Mouse (Mus musculus): ENCODE measurements around the gene Pcca. TPM values are rescaled to one million over a fixed set of nuclear protein-coding genes. Genes with fewer than 3 reads are reported as not detected.

Gene Pcca
- polyA plus RNA-seq, 1 experiment from 2014 or later, result 29.9 TPM

DNA sequence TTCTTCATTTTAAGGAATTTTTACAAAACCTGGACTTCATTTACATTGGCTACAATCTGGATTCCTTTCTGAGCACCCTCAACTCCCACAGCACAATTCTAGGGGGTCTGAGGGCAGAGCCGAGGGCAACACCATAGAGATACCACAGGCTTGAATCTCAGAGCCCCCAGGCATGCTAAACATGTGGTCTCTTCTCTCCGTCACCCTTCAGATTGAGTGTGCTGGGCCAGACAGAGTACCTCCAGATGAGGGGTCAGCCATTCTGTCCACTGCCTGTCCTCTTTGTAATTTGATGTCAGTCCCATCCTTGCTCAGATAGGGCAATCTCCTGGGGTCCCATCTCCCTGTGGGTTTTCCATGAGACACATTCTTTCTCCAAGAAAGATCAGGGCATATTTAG is 347.6 kb downstream of the Pcca start:
- H3K9ac ChIP-seq (replicated peaks; ENCODE audit: low read length), result no peak overlapping the region
- no peak for DNase-seq

DNA sequence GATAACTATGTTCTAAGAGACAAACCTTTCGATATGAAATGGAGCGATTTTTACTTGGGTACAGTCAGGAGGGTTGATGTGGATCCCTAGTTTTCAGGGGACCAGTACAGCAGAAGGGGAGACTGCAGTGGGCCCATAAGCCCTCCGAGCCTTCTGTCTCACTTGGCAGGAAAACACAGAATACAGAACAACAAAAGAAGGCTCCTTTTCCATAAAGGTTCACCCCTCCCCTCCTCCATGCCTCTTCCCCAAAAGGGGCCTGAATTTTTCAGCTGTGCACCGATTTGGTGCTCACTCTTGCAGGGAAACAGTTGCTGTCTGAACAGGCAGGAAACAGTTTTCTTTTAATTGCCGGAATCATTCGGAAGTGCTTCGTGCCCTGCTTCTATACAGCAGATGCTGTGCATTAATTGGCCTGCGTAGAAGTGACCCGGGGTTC is 348.1 kb downstream of the Pcca start:
- Histone ChIP-seq H3K4me2 (ENCODE audit: low read length) (no peak overlapping the region), H3K27me3 (ENCODE audit: control insufficient read depth, insufficient read depth, low read length) (no peaks in the 10 kb centered on the region), H3K4me1 (ENCODE audit: control insufficient read depth, insufficient read depth, low read length) (peaks cover 26% of the 10 kb centered on the region), H3K27ac (replicated peaks; ENCODE audit: low read depth, low read length) (peak overlapping the region; percentile 34), H3K4me3 (replicated peaks; ENCODE audit: low read depth, low read length) (no peak overlapping the region), H3K36me3 (ENCODE audit: control insufficient read depth, insufficient read depth, low read length) (no peaks in the 10 kb centered on the region), H3K9ac (replicated peaks; ENCODE audit: low read length) (no peak overlapping the region), H3K9me3 (ENCODE audit: control insufficient read depth, low read length) (no peaks in the 10 kb centered on the region)
- DNase-seq (peak; percentile 42), ATAC-seq (ENCODE audit: low FRiP score, low TSS enrichment) (peak; percentile 38; the same call in 1 of the 2 replicates)
- 43% methylated on average over 9 of the region's 9 CpGs for WGBS

More for the DNA sequence above, 347.6 kb downstream of the Pcca start:
- Histone ChIP-seq H3K4me1 (ENCODE audit: control insufficient read depth, insufficient read depth, low read length) (peaks cover 26% of the 10 kb centered on the region), H3K9me3 (ENCODE audit: control insufficient read depth, low read length) (no peaks in the 10 kb centered on the region), H3K4me2 (ENCODE audit: low read length) (no peak overlapping the region), H3K4me3 (replicated peaks; ENCODE audit: low read depth, low read length) (no peak overlapping the region), H3K27ac (replicated peaks; ENCODE audit: low read depth, low read length) (peak overlapping the region; percentile 34), H3K27me3 (ENCODE audit: control insufficient read depth, insufficient read depth, low read length) (no peaks in the 10 kb centered on the region), H3K36me3 (ENCODE audit: control insufficient read depth, insufficient read depth, low read length) (no peaks in the 10 kb centered on the region)
- no peak for ATAC-seq (ENCODE audit: low FRiP score, low TSS enrichment)
- WGBS, result 63% methylated on average over 2 of the region's 2 CpGs

DNA sequence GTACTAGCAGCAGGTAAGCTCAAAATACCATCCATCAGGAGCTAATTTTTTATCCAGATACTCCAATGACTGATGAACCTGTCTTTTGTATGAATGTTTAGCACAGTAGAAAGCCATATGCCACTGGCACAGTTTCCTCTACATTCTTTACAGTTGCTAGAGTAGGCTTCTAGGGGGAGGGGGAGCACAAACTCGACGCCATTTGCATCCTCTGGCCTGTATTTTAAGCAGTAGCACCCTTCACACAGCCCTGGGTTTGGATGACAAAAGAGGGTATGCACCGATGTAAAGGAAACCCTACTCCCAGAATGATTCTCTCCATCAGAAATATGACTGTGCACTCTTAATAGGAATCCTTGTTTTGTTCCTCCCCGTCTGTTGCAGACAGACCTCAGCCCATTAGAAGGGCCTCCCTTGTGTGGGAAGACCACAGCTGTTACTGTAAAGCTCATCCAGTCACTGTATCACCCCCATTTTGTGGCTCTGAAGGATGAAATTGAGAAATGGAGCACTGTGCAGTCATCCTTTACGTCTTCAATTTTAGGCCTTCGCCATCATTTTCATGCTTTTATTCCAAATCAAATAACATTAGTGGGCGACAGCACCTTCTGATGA is 348.8 kb downstream of the Pcca start:
- Histone ChIP-seq H3K9ac (replicated peaks; ENCODE audit: low read length) (no peak overlapping the region), H3K4me3 (replicated peaks; ENCODE audit: low read depth, low read length) (no peak overlapping the region), H3K36me3 (ENCODE audit: control insufficient read depth, insufficient read depth, low read length) (no peaks in the 10 kb centered on the region), H3K4me1 (ENCODE audit: control insufficient read depth, insufficient read depth, low read length) (peaks cover 26% of the 10 kb centered on the region), H3K27ac (replicated peaks; ENCODE audit: low read depth, low read length) (peak overlapping the region; percentile 34), H3K9me3 (ENCODE audit: control insufficient read depth, low read length) (no peaks in the 10 kb centered on the region), H3K4me2 (ENCODE audit: low read length) (no peak overlapping the region), H3K27me3 (ENCODE audit: control insufficient read depth, insufficient read depth, low read length) (no peaks in the 10 kb centered on the region)
- DNase-seq (peak; percentile 27), ATAC-seq (ENCODE audit: low FRiP score, low TSS enrichment) (peak; percentile 50; the same call in 1 of the 2 replicates)
- WGBS, result 52% methylated on average over 7 of the region's 7 CpGs

DNA sequence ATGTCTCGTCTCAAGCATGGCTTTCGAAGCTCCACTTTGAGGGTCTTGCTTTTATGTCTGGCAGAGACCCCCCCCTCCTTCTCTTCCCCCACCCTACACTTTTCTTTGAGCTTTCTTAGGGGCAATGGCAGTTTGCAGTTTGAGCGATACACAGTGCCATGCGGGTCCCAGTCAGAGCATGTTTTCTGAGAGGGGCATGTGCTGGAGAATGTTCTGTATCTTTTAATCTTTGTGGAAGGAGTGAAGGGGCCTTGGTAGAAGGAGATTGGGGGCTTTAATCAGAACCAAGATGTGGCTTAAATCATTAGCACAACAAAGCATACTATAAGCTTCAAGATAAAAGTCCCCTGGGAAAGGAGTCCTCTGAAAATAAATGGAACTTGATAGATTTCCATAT is 349.3 kb downstream of the Pcca start:
- H3K9me3 ChIP-seq (ENCODE audit: control insufficient read depth, low read length), result no peaks in the 10 kb centered on the region
- DNase-seq (peak; percentile 69), ATAC-seq (ENCODE audit: low FRiP score, low TSS enrichment) (peak; percentile 22; the same call in 1 of the 2 replicates)
- H3K27ac ChIP-seq (replicated peaks; ENCODE audit: low read depth, low read length), result 0 out of 2 replicates have a peak overlapping the region, but pooled peaks have one; percentile 34
- no peaks in the 10 kb centered on the region for H3K36me3 ChIP-seq (ENCODE audit: control insufficient read depth, insufficient read depth, low read length)
- H3K4me3 ChIP-seq (replicated peaks; ENCODE audit: low read depth, low read length), result no peak overlapping the region
- 38% methylated on average over 4 of the region's 4 CpGs for WGBS
- H3K4me2 ChIP-seq (ENCODE audit: low read length), result no peak overlapping the region
- H3K4me1 ChIP-seq (ENCODE audit: control insufficient read depth, insufficient read depth, low read length), result peaks cover 26% of the 10 kb centered on the region
- no peaks in the 10 kb centered on the region for H3K27me3 ChIP-seq (ENCODE audit: control insufficient read depth, insufficient read depth, low read length)
- no peak overlapping the region for H3K9ac ChIP-seq (replicated peaks; ENCODE audit: low read length)

DNA sequence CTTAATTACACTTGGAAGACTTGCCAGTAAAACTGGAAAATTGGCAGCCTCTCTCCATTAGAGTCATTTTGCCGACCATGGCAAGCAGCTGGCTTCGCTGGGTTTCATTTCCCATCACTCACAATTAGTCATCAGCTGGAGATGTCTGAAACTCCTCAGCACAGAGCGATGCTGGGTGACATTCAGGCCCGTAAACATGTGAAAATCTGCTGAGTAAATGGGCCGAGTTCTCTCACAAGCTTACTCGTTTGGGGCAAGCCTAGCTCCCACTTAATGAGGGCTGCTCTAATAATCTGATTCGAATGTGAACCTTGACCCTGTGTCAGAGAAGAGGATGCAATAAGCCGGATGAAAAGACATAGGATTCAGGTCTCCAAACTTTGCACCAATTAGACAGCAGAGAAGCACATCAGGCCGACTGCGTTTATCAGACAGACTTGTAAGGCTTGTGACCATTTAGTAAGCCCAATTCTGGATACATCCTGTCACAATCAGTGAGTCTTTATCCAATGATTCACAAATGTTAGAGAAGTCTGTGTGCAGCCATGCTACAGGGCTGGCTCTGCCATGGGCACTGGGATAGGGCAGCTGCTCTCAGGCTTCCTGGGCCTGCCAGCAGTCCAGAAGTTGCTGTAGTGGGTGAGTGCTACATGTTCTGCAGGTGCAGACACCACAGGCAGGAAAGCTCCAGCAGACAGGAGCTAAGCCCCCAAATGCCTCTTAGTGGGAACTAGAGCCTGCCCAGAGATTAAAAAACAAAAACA is 349.9 kb downstream of the Pcca start:
- peak; percentile 55; the same call in 1 of the 2 replicates for ATAC-seq (ENCODE audit: low FRiP score, low TSS enrichment)
- DNase-seq, result no peak
- peak overlapping the region; percentile 41 for H3K27ac ChIP-seq (replicated peaks; ENCODE audit: low read depth, low read length)
- H3K4me2 ChIP-seq (ENCODE audit: low read length), result no peak overlapping the region
- H3K27me3 ChIP-seq (ENCODE audit: control insufficient read depth, insufficient read depth, low read length), result no peaks in the 10 kb centered on the region
- H3K9me3 ChIP-seq (ENCODE audit: control insufficient read depth, low read length), result no peaks in the 10 kb centered on the region
- WGBS, result 39% methylated on average over 10 of the region's 10 CpGs
- no peak overlapping the region for H3K4me3 ChIP-seq (replicated peaks; ENCODE audit: low read depth, low read length)
- no peak overlapping the region; the same call in 1 of the 2 replicates for H3K9ac ChIP-seq (replicated peaks; ENCODE audit: low read length)
- peaks cover 26% of the 10 kb centered on the region for H3K4me1 ChIP-seq (ENCODE audit: control insufficient read depth, insufficient read depth, low read length)
- H3K36me3 ChIP-seq (ENCODE audit: control insufficient read depth, insufficient read depth, low read length), result no peaks in the 10 kb centered on the region

DNA sequence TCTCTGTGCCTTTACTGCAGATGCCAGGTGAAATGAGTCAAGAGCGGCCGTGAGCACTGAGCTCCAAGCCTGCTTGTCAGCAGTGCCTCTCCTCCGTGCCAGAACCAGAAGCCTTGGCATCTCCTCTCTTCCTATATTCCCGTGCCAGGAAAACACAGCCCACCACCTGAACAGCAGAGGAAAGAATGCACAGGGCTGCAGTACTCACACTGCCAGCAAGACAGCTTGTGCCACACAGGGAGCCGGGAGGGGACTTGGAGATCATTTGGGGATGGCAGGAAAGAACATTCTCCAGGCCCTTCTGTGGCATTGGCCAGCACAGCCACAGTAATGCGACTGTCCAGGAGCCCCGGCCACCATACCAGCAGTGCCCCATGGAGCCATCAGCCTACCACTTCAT is 351.8 kb downstream of the Pcca start:
- WGBS, result 93% methylated on average over 7 of the region's 7 CpGs
- no peak overlapping the region for H3K27ac ChIP-seq (replicated peaks; ENCODE audit: low read depth, low read length)
- H3K4me3 ChIP-seq (replicated peaks; ENCODE audit: low read depth, low read length), result no peak overlapping the region
- H3K9ac ChIP-seq (replicated peaks; ENCODE audit: low read length), result no peak overlapping the region
- H3K4me2 ChIP-seq (ENCODE audit: low read length), result no peak overlapping the region
- no peak for ATAC-seq (ENCODE audit: low FRiP score, low TSS enrichment)
- no peak for DNase-seq
- no peaks in the 10 kb centered on the region for H3K27me3 ChIP-seq (ENCODE audit: control insufficient read depth, insufficient read depth, low read length)
- H3K9me3 ChIP-seq (ENCODE audit: control insufficient read depth, low read length), result no peaks in the 10 kb centered on the region
- H3K4me1 ChIP-seq (ENCODE audit: control insufficient read depth, insufficient read depth, low read length), result peaks cover 26% of the 10 kb centered on the region
- no peaks in the 10 kb centered on the region for H3K36me3 ChIP-seq (ENCODE audit: control insufficient read depth, insufficient read depth, low read length)

DNA sequence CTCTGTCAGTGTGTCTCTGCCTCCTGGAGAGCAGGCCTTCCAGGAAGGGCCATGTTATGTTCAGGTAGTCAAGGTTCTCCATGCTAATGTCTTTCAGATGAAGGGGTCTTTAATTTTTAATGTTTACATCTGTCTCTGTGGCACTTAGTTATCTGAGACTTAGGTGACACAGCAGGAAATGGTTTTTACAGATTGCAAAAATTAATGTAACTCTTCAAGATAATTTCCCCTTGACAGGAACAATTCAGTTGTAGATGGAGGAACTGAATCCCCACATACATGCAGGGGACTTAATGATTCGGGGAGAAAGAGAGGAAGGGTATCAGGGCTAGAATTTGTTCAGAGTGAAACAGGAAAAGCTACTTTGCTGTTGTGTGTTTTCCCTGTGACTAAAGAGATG is 353.2 kb downstream of the Pcca start:
- 78% methylated on average over 1 of the region's 1 CpGs for WGBS
- no peak overlapping the region for H3K27ac ChIP-seq (replicated peaks; ENCODE audit: low read depth, low read length)
- H3K4me2 ChIP-seq (ENCODE audit: low read length), result no peak overlapping the region
- H3K4me3 ChIP-seq (replicated peaks; ENCODE audit: low read depth, low read length), result no peak overlapping the region
- H3K4me1 ChIP-seq (ENCODE audit: control insufficient read depth, insufficient read depth, low read length), result peaks cover 19% of the 10 kb centered on the region; the same call in 1 of the 2 replicates
- ATAC-seq (ENCODE audit: low FRiP score, low TSS enrichment) (no peak), DNase-seq (no peak)
- H3K9ac ChIP-seq (replicated peaks; ENCODE audit: low read length), result no peak overlapping the region
- H3K27me3 ChIP-seq (ENCODE audit: control insufficient read depth, insufficient read depth, low read length), result no peaks in the 10 kb centered on the region
- no peaks in the 10 kb centered on the region for H3K36me3 ChIP-seq (ENCODE audit: control insufficient read depth, insufficient read depth, low read length)
- H3K9me3 ChIP-seq (ENCODE audit: control insufficient read depth, low read length), result no peaks in the 10 kb centered on the region

DNA sequence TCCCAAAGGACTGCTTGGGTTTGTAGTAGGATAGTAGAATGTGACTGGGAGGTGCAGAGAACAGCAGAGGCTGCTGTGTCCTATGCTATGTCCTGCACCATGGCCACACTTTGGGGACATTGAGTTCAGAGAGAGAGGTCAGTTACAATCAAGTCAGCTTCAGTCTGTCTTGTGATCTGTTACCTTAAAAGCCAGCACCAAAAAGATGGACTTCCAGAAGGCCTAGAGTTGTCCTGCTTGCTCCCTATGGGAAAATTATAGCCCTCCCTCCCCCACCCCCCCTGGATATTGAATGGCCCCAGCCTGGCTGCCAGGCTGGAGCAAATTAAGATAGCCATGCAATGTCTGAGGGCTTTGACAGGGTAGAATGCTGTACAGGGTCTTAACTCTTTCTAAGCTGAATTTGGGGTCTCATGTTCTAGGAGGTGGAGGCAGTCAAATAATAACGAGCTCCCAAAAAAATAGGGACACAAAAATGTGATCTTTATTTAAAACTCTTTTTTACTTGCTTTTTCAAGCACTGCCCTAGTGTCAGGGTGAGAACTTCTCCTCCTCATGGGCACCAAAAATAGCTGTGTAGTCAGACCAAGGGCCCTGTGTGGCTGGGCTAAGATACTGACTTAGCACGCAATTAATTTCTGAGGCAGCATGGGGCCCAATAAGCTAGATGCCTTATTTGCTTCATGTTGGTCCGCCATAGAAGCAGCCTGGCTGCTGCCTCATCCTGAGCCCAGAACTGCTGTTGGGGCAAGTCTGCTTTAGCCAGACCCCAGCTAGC is 353.8 kb downstream of the Pcca start:
- no peaks in the 10 kb centered on the region for H3K27me3 ChIP-seq (ENCODE audit: control insufficient read depth, insufficient read depth, low read length)
- 85% methylated on average over 3 of the region's 3 CpGs for WGBS

More for the DNA sequence above, 353.8 kb downstream of the Pcca start:
- peaks cover 12% of the 10 kb centered on the region; the same call in 1 of the 2 replicates for H3K4me1 ChIP-seq (ENCODE audit: control insufficient read depth, insufficient read depth, low read length)
- ATAC-seq (ENCODE audit: low FRiP score, low TSS enrichment) (no peak), DNase-seq (no peak)
- H3K4me3 ChIP-seq (replicated peaks; ENCODE audit: low read depth, low read length), result no peak overlapping the region
- no peaks in the 10 kb centered on the region for H3K36me3 ChIP-seq (ENCODE audit: control insufficient read depth, insufficient read depth, low read length)
- H3K4me2 ChIP-seq (ENCODE audit: low read length), result no peak overlapping the region
- H3K9me3 ChIP-seq (ENCODE audit: control insufficient read depth, low read length), result no peaks in the 10 kb centered on the region
- no peak overlapping the region for H3K9ac ChIP-seq (replicated peaks; ENCODE audit: low read length)
- no peak overlapping the region for H3K27ac ChIP-seq (replicated peaks; ENCODE audit: low read depth, low read length)
